ENCODE assay signal across 13 mouse cellular contexts in genomic region chr7:111737426-111737825, GRCm38 (mm10). TPM values are rescaled to one million over a fixed set of nuclear protein-coding genes. Genes with fewer than 3 reads are reported as not detected.
A peak's percentile ranks its signal among the peaks of the same experiment; 100 is the strongest.
DNase-seq lines count a peak whose midpoint lies in the region; TF ChIP-seq lines count a peak whose summit lies in the region.
"Had no signal": no experiment of that assay in that cellular context is flagged by ENCODE, and none has a peak within 500 bp of the region (broad histone marks: within the 10 kb centered on the region; RNA-seq: fewer than 3 reads in every experiment).

No protein-coding gene starts in this region.

- H3K4me3 ChIP-seq in kidney, adult 2 months (ENCODE audit: insufficient read depth, low read depth, low read length): no peak overlapping the region
- H3K4me3 ChIP-seq: embryonic facial prominence, embryonic 12.5 days; midbrain, embryonic 15.5 days had no signal

- no peak overlapping the region for H3K27ac ChIP-seq in kidney, adult 2 months (ENCODE audit: insufficient read depth, low read depth, low read length)
- H3K27ac ChIP-seq: embryonic facial prominence, embryonic 12.5 days; kidney, postnatal 0 days; midbrain, embryonic 15.5 days; stomach, postnatal 0 days had no signal

- no peak for TF ChIP-seq CTCF in kidney, adult 2 months (conservative IDR thresholded peaks at IDR 0.05; ENCODE audit: insufficient read depth, insufficient read length, low read depth, low read length)

- no peaks in the 10 kb centered on the region for H3K36me3 ChIP-seq in kidney, adult 2 months (ENCODE audit: control insufficient read depth, insufficient read depth, low read length)
- H3K36me3 ChIP-seq: embryonic facial prominence, embryonic 12.5 days; midbrain, embryonic 15.5 days had no signal

- no peaks in the 10 kb centered on the region for H3K27me3 ChIP-seq in kidney, adult 2 months (replicated peaks; ENCODE audit: control insufficient read depth, insufficient read depth, low read length)
- H3K27me3 ChIP-seq: embryonic facial prominence, embryonic 12.5 days; midbrain, embryonic 15.5 days had no signal

- DNase-seq in cerebellum, postnatal 14 days: peak; percentile 49 to 55
- no peak for DNase-seq in cerebellum, postnatal 36 days
- peak; percentile 42 for DNase-seq in kidney, adult 2 months
- no peak for DNase-seq in kidney, adult 18-20 months
- DNase-seq in urinary bladder, postnatal 14 days (ENCODE audit: low spot score): peak; percentile 20
- no peak for DNase-seq in urinary bladder, postnatal 4 days (ENCODE audit: low spot score in 2 of 2)
- no peak for DNase-seq in gastrocnemius, adult 8-10 months (ENCODE audit: low spot score in 2 of 2)
- DNase-seq: right cerebral cortex, postnatal 14 days; thymus, postnatal 14 days had no signal

- peaks cover 30% of the 10 kb centered on the region for H3K4me1 ChIP-seq in kidney, adult 2 months (ENCODE audit: control insufficient read depth, insufficient read depth, low read length)
- H3K4me1 ChIP-seq: embryonic facial prominence, embryonic 12.5 days had no signal

- WGBS in kidney, adult 2 months: 47% methylated on average over 7 of the region's 7 CpGs

- TF ChIP-seq POLR2A in kidney, adult 2 months (IDR thresholded peaks at IDR 0.05; ENCODE audit: low read depth, low read length): no peak

RNA-seq across cellular contexts. Expression of gene Galnt18, which starts 42.4 kb away (rescaled TPM):
- polyA plus RNA-seq in kidney, adult 2 months (2012; rRNA removed): 34.9 and 38.8 TPM in 2 replicates
- 1 to 10 TPM; 1.7 to 3.1 (median 2.3) TPM for total RNA-seq in gastrocnemius, adult 8-10 months (2022)

Comparison
In these comparisons a context has a peak if more than half of its experiments do, and no peak if none do; other contexts are left out.
1. DNase-seq: peak in cerebellum, postnatal 14 days (2 of 2), kidney, adult 2 months (single experiment) and urinary bladder, postnatal 14 days (single experiment); none in cerebellum, postnatal 36 days (0 of 2), kidney, adult 18-20 months (single experiment), urinary bladder, postnatal 4 days (0 of 2) and gastrocnemius, adult 8-10 months (0 of 2).